Mouse (Mus musculus) lung, postnatal 0 days (tissue): ENCODE data around the gene Prkcg.

Experiments
- CTCF ChIP-seq: IDR thresholded peaks from 2 replicates; pipeline ENCODE4 v1.5.1; 2016; ENCODE audit warnings: antibody characterized with exemption, mild to moderate bottlenecking
- EP300 ChIP-seq: IDR thresholded peaks from 2 replicates; pipeline ENCODE4 v1.6.1; 2016; ENCODE audit warnings: antibody characterized with exemption, mild to moderate bottlenecking, control low read depth

DNA sequence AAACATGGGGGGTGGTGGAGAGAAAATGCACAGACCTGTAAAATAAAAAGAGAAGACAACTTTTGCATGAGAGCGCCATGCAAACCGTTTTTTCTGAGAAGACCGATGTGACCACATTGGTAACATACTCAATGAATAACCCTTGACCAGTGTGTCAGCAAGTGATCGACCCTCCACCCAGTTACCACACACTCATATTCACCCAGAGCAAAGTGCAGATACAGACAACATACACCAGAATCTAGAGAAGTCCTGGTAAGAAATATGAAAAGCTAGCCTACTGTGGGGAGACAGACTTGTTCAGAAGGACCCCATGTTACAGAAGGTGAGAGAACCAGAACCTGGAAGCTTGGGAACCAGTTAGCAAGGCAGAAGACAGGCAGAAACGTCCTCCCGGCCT, 42.2 kb downstream of the Prkcg start:
- TF ChIP-seq CTCF: no peak
- no peak for TF ChIP-seq EP300
